Mouse (Mus musculus): ENCODE results near the gene Hyal1. TPM values are rescaled to one million over a fixed set of nuclear protein-coding genes. Genes with fewer than 3 reads are reported as not detected.
A peak's percentile ranks its signal among the peaks of the same experiment; 100 is the strongest.

The Hyal1 gene
- total RNA-seq, 2 experiments from 2014 or later, result 4.8 to 6.3 TPM

DNA sequence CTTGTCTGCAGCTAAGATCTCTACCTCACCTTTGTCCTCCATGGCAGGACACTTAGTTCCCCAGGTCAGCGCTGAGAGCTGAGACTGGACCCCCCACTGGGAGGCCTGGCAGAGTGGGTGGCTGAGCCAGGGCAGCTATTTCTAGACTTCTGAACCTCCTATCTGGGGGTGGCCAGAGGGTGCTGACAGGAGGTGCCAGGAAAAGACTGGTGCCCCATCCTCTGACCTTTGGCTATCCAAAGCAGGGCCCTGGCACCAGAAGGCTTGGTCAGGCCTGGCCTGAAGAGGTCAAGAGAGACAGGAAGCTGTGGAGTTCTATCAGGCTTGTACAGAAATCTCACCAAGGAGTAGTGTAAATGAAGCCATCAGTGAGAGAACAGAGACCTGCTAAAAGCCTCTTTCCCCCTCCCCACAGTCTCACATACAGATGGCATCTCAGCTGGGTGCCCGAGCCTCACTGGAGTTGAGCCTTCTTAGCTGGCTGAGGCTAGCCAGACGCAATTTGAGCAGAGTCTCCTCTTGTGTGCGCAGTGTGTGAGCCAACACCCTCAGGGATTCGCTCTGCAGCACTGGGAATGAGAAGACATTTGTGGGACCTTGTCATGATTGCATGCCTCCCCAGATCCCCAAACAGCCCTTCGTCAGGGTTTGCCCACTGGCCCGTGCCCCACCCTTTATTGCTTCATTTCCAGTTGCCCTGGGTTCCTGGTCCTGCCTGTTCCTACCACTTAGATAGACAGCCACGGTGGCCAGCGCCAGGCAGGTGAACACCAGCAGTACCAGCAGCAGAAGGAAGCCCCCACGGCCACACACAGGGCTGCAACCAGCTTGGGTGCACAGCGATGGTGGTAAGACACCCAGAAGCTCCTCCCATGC is 16.6 kb downstream of the Hyal1 start:
- DNase-seq (ENCODE audit: low spot score in 2 of 2), result no peak

DNA sequence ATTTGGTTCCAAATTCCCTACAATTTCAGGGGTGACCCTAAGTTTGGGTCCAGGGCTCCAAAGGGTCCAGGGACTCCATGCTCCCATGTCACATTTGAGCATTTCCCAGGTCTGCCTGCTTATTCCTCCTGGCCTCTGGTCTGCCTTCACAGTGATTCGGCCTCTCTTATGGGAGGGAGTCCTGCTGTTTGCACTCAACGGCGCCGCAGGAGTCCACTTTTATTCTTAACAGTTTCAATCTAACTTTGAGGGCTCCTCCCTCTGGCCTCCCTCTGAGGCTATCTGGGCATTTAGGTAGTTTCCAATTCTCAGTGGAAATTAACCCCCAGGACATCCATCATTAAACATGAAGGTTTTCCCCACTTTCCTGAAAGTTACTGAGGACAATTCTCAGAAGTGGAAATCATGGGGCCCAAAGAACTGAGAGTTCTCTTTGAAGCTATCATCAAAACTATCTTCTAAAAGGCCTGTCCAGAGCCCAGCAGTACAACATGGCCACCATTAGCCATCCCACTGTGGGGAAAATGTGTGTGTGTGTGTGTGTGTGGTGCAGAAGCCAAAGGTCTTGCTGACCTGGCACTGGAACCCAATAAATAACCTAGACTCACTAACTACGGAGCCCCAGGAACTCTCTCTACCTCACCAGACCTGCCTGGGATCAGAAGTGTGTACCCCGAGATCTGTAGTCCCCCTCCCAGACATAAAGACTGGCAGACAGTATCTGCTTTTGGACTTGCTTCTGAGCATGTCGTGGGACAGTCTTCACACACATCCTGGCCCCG is 17.7 kb downstream of the Hyal1 start:
- DNase-seq (ENCODE audit: low spot score in 2 of 2), result no peak

DNA sequence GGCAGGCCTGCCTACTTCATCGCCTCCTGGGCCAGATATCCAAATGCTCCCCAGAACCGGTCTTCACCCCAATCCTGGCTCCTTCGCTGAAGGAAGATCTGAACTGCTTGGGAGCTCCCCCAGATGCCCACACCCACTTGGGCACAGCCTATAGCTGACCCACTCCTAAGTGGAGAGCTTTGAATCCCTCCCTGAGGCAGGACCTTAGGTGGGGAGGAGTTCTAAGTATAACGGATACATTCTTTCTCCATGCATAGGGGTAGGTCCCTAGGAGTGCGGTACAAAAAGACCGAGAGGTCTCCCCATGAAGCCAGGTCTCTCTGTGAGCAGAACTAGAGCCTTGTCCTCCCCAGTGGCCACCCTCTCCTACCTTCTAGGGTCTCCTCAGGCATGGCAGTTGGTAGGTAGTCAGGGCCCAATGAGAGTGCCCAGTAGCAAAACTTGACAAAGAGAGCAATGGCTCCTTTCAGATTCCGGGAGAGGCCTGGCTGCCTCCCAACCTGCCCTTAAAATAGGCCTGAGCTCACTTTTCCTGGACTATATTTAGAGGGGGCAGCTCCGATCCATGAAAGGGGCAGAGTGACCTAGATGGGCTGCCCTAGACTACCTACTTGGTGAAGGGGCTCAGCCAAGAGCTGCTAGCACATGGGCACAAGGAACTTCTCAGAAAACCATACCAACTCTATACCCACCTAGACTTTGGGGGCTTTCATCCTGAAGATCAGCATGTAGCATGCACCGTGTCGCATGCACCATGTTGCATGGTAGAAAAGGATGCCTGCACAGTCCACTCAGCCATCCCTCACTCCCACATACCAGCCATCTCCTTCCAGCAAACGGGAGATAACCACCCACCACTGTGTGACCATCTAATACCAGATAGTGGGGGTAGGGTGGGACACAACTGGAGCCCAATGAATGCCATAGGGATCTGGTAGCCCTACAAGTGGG is 20.2 kb downstream of the Hyal1 start:
- no peak for DNase-seq (ENCODE audit: low spot score in 2 of 2)

DNA sequence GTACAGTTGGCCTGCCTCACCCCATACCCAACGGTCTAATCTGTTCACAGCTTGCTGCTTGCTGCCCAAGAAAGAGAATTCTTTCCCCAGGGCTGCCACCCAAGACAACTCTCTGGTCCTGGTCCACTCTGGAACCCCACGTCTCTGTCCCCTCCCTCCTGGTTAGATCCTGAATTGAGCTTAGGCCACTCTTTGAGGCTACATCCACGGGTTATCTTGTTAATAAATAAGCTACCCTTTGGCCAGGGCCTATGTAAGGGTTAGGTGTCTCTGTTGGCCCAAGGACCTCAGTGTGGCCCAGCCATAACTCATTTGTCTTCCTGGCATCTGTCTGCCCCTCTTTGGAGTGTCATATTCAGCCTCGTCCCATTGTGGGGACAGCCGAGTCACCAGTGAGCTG is 21.7 kb downstream of the Hyal1 start:
- no peak for DNase-seq (ENCODE audit: low spot score in 2 of 2)

GRCm38 (mm10) chr9:107599433-107599832 is 22.7 kb downstream of the Hyal1 start:
- no peak for DNase-seq (ENCODE audit: low spot score in 2 of 2)

DNA sequence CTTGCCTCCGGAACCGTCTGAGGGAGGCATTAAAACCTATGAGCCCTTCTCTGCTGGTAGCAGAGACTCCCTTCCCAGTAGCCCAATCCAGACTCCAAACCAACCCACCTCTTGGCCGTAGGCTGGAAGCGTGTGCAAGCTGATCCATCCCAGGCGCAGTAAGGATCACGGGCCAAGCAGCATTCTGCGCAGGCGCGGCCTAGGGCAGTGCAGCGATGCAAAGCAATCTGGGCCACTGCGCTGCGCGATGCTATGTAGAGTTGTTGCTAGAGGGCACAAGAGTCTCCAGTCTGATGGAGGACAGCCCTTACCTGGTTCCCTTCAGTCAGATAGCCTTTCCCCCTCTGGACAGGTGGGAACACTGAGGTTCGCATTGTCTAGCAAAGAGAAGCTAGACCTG is 23.1 kb downstream of the Hyal1 start:
- DNase-seq (ENCODE audit: low spot score in 2 of 2), result no peak

- no peak for DNase-seq (ENCODE audit: low spot score in 2 of 2)
Measured at GRCm38 (mm10) chr9:107600745-107601144, 24.0 kb downstream of the Hyal1 start.

DNA sequence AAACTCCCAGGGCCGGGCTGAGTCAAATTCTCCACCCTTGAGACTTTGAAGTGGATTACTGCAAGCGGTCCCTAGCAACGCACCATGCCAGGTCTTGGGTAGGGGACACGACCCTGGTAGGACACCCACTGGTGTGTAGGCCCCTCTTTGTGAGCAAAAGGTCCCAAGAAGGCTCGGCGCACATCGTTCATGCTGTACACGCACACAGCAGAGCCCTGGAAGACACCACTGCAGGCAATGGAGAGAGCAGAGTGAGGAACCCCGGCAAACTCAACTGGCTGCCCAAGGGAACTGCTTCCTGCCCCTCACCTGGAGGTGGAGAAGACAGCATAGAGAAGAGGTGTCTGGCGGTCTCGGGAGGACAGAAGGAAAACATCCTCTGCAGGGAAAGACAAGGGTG is 24.5 kb downstream of the Hyal1 start:
- no peak for DNase-seq (ENCODE audit: low spot score in 2 of 2)

DNA sequence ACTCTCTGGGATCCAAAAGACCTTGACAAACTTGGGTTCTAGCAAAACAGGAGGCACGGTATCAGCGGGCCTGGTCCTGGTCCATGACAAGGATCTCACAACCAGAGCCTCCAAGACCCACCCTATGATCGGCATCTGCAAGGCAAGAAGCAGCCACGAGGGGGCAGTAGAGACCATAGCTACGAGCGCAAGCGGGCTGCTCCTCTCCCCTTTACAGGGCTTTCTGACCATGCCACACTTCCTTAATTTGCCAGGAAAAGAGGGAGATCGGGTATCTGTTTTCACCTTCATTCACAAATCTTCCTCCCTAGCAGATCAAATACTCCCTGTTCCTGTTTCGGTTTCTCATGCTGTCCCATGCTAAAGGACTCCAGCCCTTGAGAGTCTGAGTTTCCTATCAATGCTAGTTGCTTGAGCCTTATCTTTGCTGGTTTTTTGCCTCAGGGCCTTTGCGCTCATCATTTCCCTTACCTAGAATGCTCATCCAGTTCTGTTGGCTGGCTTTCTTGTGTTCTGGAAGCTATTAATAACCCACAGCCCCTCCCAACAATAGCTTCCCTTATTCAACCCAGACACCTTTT is 25.4 kb downstream of the Hyal1 start:
- peak; percentile 93 to 94 for DNase-seq (ENCODE audit: low spot score in 2 of 2)

DNA sequence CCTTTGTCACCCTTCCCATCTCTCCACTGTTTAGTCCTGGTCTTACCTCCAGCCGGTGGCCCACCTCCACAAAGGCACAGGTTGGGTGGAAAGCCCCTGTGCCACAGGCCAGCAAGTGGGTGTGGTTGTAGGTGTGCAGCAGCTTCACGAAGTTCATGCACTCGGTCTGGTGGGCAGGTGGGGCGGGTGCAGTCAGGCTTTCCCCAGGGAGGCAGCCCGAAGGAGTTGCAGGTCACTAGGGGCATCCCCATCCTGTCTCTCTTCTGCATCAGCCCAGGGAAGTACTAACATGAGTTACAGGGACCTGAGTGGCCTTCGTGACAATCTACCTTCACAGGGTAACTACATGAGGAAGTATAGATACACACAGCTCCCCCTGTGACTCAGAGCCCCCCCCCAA is 26.5 kb downstream of the Hyal1 start:
- no peak for DNase-seq (ENCODE audit: low spot score in 2 of 2)

GRCm38 (mm10) chr9:107605041-107605661 is 28.4 kb downstream of the Hyal1 start:
- no peak for DNase-seq (ENCODE audit: low spot score in 2 of 2)

- no peak for DNase-seq (ENCODE audit: low spot score in 2 of 2)
Measured at GRCm38 (mm10) chr9:107606591-107606990, 29.9 kb downstream of the Hyal1 start.

GRCm38 (mm10) chr9:107607036-107607435 is 30.3 kb downstream of the Hyal1 start:
- DNase-seq (ENCODE audit: low spot score in 2 of 2), result no peak

DNA sequence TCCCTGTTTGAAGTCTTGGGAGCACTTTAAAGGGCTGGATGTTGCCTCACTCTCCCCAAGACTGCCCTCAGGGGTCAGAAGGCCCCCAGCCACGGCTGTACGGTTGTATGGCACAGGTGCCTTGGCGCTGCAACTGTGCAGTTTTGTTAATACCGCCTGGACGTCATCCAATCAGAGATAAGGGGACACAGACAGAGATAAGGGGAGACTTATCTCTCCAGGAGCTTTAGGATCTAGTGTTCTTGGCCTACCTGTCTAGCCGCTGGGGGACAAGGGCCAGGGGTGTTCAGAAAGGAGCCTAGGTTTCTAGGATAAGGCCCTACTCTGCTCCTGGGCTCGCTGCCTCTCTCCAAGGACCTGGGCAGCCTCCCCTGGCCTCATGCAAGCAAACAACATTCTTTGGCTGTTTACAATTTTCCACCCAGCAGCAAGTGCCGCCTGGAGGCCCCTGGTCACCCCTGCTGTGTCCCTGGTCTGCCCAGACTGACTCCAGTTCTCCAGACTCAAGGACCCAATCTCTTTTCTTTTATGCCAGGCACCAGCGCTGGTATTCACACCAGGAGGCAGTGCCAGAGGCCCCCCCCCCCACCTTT is 31.0 kb downstream of the Hyal1 start:
- no peak for DNase-seq (ENCODE audit: low spot score in 2 of 2)

DNA sequence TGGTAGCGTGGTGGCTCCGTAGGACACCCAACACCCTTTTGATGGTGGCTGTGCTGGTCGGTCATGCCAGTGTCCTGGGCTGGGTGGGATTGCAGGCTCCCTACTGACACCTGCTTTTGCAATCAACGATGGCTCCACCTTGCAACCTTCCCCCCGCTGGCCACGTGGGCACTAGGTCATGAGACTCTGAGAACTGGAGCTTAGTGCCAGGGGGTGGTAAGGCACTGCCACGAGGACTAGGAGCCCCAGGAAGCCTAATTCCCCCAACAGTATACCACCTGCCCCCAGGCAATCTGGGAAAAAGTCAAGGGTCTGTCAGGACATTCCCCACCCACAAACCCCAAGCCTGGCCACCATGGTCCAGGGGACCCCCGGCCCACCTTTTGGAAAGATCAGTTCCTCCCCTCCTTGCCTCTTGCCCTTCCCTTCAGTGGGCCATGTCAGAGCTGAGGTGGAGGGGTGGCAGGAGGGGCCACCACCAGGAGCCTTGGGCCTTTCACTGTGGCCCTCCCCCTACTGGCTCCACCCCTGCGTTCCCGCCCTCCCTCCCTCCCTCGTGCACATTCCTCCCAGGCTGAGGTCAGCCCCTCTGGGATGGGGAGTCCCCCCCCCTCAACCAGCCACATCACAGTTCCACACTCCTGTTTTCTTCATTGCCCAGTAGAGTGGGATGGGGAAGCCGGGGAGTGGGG is 32.2 kb downstream of the Hyal1 start, which contains the start of gene Sema3b:
Gene Sema3b, minus strand, starts transcription at position 489 of the 692 bp plus-strand sequence.
- no peak for DNase-seq (ENCODE audit: low spot score in 2 of 2)

DNA sequence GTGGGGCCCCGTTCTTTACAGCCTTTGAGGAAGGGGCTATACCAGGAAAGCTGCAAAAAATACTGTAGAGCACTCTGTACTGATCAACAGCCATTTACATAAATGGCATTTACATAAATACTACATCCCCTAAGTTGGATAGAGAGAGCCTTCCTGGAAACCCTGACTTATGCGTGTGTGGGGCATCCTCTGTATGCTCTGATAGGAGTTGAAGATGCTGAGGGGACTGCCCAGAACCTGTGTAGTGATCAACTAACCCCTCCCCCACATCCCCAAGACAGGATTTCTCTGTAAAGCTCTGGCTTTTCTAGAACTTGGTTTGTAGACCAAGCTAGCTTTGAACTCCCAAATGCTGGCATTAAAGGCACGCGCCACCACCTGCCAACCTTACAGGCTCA is 32.7 kb downstream of the Hyal1 start:
- no peak for DNase-seq (ENCODE audit: low spot score in 2 of 2)

DNA sequence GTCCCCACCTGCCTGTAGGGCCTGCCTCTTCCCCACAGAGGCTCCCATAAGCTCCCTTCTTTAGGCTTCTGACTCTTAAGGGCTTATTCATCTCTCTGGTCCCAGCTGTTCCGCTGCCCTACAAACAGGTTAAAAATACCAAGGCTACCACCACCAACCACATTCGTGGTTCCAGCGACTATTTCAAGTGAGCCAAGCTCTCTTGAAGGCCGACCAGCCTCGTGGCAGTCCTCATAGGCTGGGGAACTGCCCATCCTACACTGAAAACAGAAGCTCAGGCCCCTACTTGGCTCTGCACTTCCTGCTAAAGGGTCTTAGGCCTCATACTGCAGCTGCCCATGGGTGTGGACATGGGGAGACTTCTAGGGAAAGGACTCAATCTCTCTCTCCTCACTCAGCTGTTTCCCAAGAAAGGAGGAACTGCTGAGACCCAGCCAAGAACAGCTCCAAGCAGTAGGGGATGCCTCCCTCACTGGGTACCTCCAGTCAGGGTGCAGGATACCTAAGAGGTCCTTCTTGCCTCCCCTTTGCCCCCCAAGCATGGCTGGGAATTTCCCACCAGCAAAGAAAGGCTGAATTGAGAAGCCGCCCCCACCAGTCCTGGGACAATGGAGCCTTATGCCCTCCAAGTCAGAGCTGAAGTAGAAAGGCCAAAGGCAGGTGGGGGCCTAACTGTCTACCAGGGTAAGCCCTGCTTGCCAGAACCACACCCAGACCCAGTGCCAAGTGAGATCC is 34.9 kb downstream of the Hyal1 start:
- no peak for DNase-seq (ENCODE audit: low spot score in 2 of 2)

GRCm38 (mm10) chr9:107612191-107612944 is 35.6 kb downstream of the Hyal1 start:
- DNase-seq (ENCODE audit: low spot score in 2 of 2), result peak; percentile 98 to 99

Data from layer of hippocampus, postnatal 14 days (tissue).